Mouse (Mus musculus) lung, postnatal 14 days (tissue): Measurements from ENCODE around the gene Sphkap.

Source experiments
- DNase-seq: peaks from one replicate; pipeline ENCODE4 v3.0.0; 2021

The Sphkap gene

DNA sequence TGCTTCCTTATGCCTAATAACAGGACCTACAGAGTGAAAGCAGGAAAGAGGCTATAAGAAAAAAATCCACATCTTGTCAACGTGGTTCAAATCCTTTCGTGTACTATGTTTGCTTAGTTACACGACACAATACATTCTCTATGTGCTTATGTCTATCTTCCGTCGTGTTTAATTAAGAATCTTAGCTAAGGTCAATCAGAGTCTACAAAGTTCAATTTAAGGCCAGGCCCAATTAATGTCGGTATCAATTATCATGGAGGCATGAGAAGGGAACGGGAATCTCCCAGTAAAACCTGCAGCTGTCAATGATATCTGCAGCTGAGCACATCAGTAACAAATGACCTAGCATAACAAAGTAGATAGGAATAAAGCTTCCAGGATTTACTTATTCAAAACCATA, 122.1 kb downstream of the Sphkap start:
- no peak for DNase-seq

DNA sequence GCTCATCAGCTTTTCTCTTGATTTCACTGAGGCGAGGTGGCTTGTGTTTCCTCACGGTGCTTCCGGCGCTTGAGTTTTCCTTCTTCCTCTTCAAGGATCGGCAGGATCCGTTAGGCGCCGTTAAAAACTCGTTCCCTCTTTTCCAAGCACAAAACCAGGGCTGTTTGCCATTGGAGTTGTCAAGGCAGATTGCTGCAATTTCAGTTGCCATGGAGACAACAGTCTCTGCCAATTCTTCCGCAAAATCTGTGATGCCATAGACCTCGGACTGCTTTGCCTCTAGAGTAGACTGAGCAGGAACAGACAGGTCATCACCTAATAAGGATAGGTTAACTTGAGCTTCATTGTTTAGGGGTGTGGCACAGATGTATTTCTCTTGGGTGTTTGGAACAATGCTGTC, 131.0 kb downstream of the Sphkap start:
- peak; percentile 1 for DNase-seq

DNA sequence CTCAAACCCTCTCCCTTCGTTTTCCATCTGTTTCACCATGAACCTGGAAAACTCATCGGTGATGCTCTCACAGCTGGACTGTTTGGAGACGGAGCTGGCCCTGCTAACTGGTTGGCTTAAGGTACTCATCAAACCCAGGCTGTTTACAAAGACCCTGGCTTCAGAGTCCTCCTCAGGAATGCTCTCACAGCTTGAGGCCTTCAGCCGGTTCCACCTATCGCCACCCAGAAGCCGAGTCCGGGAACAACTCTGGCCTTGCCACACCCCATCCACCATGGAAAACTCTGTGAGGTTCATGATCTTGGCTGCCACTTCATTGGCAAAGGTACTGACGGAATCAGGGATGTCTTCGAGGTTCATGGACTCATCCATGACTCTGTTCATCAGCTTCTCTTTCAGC, 131.4 kb downstream of the Sphkap start:
- no peak for DNase-seq

DNA sequence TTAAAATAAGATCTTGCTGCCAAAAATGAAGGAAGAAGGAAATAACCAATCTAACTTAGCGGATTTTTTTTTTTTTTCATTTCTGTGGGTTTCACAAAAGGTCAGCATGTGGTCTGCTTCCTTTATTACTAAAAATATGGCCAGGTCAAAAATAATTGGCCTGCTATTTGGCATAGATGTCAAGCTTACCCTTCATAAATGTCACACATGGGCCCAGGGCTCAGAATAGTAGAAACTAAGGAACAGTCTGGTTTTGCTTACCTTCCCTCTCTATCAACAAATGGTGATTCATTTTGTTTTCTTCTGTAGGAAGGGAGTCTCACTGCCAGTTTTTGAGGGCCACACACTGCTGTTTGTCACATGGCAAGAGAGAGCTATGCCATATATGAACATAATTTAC, 156.3 kb downstream of the Sphkap start:
- no peak for DNase-seq

DNA sequence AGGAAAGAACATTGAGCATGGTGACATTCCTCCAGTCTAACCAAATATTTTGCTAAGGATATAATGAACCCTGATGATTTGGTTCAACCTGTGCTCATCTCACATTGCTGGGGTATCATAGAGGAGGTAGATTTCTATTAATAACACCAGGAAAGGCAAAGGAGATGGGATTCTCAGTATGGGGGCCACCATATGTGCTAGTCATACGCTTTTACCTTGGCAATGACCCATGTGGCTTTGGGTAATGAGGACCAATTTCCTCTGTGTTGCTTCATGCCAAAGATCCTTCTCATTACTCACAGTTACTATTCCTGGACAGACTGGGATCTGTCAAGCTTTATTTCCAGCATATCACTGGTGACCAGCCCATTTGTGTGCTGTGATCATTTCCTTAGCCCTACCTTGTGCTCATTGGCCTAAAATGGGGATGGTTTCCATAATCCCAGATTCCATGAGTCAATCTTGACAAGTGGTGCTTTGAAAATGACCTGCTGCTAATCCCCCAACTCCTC, 159.7 kb downstream of the Sphkap start:
- DNase-seq = no peak

DNA sequence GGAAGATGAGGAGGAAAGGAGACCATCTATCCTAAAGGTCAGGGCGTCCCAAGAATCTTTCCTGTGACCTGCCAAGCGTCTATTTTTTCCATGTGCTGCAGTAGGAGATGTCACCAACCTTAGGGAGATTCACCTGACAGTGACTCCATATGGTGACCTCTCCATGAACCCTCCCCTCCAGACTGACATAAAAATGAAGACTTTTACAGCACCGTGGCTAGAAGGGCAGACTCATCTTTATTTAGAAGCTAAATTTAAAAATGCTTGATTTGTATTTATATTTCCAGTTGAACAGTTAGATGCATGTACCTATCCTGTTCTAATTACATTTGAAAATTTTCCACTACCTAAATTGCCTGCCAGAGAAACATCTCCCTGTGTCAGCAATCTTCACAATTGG, 180.1 kb downstream of the Sphkap start:
- DNase-seq = no peak

DNA sequence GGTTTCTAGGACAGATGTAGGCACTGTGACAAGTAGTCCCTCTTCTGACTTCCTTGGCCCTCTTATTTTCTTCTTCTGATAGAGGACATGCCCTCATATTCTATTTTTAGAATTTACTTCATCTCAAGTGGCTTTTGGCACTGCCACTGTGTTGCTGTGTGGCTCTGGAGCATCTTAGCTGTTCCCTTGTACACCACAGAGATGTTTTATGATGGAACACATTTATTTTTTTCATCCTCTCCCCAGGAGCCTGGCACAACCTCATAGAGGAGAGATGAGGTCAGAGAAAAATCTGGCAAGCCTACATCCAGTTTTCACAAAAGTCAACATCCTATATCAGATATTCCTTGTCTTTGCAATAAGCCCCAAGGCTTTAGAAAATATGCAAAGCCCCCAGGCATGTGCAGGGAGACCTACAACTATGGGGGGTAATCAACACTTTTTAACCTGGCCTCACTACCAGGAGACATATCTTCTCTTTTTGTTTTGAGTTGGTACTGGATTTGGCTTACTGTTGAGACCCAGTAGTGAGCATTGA, 183.5 kb downstream of the Sphkap start:
- no peak for DNase-seq

DNA sequence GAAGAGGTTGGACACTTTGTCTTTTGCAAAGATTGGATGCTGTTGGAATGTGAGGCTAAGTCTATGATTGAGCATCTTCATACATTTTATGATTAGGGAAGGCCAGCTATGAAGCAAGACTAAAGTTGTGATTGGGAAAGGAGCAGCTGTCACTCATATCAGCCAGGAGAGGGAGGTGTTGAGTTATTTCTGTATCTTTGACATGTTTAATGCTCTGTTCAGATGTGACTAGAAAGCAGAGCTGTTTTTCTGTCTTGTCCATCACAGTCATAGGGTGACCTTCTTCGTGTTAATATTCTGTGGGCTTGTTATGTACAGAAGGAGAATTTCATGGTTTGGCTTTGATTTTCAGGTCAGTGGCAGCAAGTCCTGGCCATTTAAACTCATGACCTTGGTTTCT, 184.9 kb downstream of the Sphkap start:
- DNase-seq = no peak

DNA sequence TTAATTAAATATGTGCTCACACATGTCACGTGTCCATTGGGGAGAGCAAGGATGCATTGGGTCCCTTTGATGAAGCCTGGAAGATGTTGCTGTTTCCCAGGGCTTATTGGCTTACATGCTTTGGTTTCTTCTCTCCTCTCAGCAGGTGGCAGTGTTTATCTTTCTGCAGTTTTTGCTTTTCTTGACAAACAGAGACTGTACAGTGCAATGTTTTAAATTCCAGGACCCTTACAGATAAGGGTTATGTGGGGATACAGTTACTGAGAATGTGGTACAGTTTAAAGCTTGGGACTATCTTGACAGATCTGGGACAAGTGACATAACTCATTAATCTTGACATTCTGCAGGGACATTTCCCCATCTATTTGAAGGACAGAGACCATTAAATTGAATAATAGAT, 189.7 kb downstream of the Sphkap start:
- DNase-seq = no peak

DNA sequence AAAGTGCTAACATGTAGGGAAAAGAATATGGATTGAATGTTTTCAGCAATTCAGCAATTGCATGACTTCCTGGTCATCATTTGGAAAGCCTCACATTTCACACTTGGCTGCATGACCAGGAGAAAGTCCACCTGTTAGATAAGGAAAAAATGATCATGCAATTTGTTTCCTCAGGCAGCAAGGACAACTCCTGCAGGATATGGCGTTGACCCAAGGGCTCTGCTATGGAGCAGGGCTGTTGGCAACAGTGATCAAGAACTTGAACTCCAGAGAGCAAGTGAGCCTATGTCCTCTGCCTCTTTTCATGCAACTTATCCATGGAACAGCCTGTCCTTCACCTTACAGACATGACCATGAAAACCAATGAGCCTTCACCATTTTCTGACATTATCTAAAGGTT, 198.0 kb downstream of the Sphkap start:
- DNase-seq = no peak
